Mouse (Mus musculus) cerebellum, adult 9-10 months (tissue): ENCODE measurements around the gene Nrgn.

Source experiments
- DNase-seq: peaks from one replicate; pipeline ENCODE4 v3.0.0; 2022

Nrgn gene

DNA sequence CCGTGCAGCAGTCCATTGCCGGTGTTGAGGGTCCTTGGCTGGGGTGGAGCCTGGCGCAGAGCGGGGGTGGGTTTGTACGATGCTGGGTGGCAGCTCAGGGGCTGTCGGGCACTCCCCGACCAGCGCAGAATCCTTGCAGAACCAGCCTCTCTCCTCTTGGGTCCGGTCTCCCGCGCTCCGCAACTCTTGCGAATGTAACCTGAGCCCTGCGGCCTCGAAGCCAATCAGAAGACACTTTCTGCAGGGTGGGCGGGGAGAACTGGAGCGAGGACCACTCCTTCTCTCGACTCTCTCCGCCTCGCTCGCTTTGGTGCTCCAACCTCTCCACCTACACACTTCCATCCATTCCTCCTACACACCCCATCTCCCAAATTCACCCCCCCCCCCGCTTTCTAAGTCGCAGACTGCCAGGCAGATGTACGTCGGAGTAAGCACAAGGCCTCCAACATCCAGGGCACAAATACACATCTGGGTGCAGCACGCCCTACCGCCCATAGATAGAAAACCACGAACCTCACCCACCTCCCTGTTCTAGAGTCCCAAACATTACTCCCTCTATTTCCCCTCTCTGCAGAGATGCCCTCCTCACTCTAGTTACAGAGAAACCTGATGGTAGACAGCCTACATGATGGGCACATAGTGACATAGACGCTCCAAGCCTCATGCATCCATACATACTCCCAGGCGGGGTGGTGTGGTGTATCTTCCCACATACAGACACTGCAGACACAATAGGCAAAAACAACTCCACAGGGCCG lies at the start of gene Nrgn:
Gene Nrgn (minus strand): TSS at position 369 of the 758 bp plus-strand sequence.
- DNase-seq = no peak

DNA sequence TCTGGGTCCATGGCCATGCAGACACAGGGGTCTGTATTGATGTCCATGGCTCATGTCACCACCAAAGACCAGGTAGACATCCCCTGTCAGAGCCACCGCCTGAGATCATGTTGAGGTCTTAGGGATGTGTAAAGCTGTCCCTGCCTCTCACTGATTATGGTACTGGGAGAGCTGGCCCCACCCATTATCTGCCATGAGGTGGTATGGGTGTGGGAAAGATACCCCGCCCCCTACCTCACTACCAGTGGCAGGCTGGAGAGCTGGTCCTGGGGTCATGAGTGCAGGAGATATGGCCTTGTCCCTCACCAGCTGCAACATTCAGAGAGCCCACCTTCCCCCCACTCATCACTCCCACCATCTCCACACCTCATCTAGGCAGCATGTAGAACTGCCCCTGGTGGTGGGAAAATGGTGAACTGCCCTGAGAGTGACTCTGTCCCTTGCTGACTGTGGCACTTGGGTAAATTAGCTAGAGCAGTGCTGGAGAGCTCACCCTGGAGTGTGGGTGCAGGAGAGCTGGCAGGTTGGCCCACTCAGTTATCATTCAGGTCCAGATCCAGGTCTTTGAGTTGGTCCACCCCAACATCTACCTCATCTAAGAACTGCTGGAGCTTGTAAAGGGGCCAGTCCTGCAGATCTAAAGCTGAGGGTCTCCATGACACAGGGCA lies 48.0 kb upstream of the Nrgn start:
- no peak for DNase-seq

DNA sequence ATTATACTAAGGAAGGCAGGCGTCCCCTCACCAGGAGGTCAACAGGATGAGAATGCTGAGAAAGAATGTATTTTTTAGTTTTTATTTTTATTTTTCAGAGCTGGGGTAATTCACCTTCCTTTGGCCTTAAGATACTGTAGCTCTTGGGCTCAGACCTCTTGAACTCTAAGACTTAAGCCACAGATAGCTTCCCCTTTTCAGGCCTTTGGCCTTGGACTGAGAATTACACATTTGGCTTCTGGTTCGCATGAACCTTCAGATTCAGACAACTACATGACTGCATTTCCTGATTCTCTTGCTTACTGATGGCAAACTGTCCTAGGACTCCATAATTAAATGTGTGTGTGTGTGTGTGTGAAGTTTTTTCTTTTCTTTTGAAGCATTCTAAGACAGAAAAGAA lies 45.9 kb upstream of the Nrgn start:
- no peak for DNase-seq

DNA sequence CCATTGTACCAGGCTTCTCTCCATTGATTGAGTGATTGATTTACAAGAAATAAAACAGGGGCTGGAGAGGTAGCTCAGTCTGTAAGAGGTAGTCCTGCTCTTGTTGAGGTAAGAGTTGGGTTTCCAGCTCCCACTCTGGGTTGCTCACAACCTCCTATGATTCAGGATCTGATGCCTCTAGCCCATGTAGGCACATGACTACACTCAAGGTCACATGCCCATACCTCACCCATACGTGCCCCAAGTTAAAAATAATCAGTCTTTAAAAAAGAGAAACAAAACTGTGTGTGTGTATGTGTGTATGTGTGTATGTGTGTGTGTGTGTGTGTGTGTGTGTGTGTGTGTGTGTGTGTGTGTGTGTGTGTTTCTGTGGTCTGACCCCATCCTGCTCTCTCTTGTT lies 42.9 kb upstream of the Nrgn start:
- no peak for DNase-seq

DNA sequence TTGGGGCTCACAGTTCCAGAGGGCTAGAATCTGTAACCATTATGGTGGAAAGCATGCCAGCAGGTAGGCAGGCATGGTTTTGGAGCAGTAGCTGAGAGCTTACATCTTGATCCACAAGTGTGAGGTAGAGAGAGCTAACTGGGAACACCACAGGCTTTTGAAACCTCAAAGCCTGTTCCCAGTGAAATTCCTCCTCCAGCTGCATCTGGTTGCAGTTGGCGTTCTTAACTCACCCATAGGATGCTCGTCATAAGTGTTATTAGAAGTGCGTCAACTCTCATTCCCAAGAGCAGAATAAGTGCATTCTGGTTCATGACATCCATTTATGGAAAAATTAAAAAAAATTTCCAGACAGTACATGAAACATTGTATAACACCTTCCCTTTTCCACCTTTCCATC lies 41.0 kb upstream of the Nrgn start:
- DNase-seq = no peak

DNA sequence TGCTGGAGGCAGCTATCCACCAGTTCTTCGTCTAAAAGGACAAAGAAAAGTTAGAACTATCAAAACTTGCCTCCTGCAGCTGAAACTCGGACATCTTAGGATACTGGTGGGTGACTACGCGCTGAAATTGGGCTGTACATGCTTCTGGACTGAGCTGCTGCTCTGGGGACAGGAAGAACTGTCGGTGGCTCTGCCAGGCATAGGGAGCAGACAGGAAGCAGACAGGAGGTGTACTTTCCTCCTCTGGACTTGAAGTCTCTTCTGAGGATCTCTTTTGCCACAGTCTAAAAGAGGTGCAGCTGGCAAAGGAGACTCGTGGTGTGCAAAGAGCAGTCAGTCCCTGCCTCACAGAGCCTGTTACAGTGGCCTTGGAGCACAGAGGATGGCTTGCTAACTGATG lies 39.9 kb upstream of the Nrgn start:
- DNase-seq = no peak

DNA sequence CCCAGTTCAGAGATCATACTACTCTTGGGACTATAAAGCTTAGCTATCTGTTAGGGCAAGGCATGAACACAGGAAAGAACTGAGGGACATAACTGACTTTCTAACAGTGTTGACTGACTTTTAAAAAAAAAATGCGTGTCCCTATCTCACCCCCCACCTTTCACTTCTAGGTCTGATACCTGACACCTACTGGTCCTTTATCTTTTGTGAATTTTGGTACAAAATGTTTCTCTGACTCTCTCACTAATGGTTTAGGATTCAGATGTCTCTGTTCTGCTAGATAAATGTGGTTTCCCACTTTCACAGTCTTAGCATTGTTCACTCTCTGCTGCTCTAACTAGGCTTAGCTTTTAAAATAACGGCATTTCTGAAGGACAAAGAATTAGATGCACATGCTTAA lies 39.3 kb upstream of the Nrgn start:
- no peak for DNase-seq

DNA sequence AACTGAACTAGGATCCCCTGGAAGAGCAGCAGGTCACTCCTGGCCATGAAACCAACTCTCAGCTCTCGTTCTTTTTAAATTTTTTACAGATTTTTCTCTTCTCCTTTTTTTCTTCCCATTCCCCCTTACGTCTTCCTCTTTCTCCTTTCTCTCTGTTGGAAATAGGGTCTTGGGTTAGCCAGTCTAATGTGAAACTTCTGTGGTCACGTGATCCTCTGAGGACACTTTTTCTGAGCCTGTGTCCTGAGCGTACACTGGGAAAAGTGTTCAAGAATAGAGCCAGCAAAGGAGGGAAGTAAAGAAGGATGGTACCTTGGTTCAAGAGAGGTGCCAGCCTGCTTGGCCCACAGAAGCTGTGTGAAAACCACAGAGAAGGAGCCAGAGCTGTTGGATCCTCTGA lies 37.7 kb upstream of the Nrgn start:
- no peak for DNase-seq

DNA sequence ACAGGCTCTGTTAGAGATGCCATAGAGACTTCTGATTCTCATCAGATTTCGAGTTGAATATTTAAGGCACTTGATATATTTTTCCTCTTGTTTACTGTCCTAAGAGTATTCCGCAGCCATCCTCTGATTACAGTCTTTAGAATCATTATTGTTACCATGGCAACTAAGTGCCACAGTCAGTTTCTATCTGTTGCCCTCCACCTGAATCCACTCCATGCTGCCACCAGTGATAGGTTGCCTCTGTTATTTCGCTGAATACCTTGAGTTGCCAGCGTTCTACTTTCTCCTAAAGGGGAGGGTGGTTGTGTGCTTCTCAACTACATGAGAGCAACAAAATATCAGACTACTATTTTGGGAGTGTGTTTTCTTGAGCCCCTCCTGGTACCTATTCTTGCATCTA lies 34.0 kb upstream of the Nrgn start:
- no peak for DNase-seq

DNA sequence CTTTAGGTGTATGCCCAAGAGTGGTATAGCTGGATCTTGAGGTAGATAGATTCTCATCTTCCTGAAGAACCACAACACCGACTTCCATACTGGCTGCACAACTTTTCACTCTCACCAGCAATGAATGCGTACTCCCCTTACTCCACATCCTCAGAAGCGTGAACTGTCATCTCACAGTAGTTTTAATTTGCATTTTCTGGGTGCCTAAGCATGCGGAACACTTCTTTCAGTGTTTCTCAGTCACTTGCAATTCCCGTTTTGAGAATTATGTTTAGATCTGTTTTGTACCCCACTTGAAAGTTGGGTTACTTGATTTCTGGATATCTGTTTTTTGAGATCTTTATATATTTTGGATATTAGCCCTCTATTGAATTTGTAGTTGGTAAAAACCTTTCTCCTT lies 30.9 kb upstream of the Nrgn start:
- no peak for DNase-seq

DNA sequence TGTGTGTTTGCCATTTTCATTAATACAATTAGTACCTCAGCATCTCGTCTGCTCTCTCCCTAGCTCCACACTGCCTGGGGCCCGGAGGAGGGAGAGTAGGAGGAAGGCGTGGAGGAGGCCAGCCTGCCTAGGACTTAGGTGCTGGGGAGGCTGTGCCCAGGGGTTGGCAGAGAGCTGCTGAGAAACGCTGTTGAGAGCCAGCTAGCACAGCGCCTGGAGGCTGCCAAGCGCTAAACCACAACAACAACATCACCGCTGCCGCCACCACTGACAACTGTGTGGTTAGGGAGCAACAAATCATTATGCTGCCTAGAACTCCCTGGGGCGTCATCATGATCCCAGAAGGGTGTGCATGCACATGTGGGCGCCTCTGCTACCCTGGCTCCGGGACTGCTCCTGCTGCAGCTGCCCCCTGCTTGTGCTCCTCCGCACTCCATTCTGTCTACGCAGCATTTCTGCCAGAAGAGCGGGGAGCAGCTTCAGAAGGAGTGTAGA lies 23.8 kb upstream of the Nrgn start:
- no peak for DNase-seq

DNA sequence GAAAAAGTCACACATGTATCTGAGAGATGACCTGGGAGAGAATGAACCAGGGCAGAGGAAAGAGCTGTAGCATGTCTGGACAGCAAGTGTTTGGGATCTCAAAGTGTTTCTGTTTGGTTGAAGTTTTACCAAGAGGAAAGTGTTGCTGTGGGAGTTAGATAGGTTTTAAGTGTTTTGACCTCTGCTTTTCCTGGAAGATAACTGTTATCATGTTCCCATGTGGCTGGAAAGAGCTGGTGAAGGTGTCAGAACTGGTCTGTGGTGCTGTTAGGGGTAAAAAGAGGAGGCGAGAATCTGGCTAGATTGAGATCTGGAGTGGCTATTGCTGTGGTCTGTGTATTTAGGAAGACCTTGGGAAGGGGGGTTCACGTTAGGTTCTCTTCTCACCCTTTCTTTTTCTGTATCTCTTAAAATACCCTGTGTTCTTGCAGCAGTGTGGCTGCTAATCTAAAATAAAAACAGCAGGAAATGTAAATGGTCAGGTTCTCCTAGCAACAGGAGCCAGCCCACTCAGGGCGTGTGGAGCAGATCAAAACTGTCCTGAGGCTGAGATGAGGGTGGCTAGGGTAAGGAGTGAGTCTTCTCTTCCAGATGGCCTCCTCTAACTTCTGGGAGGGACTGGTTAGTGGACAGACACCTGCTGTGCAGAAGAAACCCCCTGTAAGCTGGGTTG lies 19.6 kb upstream of the Nrgn start:
- DNase-seq = no peak

DNA sequence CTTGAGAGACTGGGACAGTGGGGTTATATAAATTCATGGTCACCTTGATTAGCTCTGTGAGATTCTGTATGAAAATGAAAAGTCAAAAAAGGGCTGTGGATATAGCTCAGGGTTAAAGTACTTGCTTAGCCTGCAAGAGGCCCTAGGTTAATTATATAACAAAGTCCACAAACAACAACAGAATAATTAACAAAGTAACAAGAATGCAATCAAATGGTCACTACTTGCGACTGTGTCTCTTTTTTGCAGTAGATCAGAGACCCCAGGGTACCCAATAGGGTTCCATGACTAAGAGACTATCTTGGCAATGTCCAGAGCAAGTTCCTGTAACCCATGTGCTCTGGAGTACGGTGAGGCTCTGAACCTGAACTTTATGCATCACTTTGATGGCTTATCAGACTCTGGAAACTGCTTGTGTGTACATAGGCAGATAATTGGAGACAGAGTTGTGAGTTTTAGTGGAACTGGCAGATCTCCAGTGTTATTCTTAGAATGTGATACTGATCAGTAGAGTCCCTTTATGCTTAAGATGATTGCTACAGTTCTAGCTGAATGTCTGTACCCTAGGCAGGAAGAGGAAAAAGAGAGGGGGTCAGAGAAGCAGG lies 16.6 kb upstream of the Nrgn start:
- no peak for DNase-seq

DNA sequence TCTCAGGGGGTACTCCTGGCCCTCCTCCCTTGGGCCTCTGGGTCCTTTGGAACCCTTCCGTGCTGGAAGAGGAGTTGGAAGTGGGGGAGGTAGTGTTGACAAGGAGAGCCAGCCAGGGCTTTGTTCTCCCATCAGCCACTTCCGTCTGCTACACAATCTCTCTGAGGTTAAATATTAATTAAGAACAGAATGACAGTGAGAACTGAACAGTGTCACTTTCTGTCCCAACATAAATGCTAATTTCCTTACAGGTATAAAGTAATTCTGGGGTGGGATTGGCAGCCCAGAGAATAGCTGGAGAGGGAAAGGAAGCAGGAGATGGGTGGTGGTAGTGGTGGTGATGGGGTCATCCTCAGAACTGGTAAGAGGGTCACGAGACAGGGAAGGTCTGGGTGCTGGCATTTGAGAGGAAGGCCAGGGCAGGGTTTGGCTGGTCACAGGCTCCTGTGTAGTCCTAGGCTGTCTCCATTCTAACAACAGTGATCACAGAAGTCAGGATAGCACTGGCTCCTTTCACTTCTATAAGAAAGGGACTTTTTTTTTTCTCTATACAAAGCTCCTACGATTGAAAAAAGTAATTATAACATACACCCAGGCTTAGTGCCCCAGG lies 16.0 kb upstream of the Nrgn start:
- no peak for DNase-seq

DNA sequence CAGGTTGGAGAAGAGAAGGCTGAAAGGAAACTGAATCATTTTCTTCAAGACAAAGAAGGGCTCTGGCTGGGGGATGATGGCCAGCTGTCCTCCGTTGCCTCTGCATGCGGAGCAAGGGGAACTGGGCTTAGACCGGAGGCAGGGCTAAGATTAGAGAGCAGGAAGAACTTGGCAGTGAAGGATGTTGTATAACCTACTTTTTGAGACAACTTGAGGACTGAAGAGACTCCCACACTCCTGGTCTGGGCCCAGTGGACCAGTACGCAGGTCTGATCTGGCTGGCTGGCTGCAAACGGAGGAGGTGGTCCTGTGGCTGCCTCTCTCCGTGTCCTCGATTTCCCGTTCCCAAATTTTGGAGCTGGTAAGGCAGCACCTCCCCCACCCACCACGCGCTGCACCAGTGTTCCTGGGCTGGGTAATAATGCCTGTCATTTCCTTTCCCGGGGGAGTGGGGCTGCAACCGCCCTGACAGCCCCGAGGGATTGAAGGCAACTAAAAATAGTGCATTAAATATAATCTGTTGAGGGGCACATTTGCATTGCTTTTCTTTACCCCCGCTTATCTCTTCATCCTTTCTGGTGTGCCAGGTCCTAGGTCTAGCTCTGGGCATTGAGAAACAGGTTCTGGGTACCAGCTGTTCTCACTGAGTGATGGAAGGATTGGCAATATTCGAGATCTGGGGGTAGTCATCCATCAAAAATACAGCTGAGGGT lies 15.3 kb upstream of the Nrgn start:
- no peak for DNase-seq

DNA sequence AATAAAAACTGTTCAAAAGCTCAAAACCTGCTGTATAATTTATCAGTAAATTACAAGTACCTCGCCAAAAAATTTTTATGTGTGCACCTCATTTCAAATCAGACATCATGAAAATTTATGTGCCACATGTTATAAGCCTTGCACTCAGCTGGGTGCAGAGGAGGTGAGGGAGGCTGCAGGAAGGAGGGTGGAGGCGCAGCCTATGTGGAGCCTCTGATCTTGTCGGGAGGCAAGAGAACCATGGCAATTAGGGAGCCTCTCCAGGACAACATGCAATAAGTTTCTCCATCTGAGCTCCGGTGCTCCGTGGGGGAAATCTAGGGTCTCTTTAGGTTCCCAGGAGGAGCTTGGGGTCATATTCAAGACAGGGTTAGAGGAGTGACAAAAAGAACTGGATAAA lies 14.8 kb upstream of the Nrgn start:
- DNase-seq = no peak

DNA sequence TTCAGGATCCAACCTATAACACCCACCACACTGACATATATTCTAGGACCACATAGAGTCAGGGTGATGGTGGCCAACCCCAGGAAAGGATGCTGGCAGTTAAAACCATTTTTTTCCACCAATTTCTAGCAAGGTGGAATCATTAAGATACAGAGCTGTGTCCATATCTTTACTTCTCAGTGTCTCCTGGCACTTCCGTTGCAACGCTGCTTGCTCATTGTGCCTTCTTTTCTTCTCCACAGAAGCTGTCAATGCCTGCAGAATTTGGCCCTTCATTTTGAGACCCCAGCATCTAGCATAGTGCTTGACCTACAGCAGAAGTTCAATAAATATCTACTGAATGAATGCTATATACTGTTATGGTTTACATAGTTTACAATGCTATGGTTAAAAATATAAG lies 14.3 kb upstream of the Nrgn start:
- no peak for DNase-seq

DNA sequence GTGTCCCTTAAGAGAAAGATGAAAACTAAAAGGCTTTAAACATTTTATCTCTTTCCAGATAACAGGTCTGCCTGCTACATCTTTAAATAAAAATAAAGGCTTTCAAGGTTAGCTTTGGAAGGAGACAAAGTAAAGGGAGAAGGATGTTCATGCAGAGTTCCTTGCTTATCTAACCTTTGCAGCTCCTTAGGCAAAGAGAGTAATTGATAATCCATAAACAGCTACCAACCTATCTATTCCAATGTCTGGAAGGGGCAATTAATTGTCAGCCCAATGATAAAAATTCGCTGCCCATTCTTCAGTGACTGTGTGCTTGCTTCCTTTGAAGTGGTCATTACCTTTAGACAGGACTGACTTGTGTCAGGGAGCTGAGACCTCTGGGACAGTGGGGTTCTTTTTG lies 11.1 kb upstream of the Nrgn start:
- DNase-seq = no peak

DNA sequence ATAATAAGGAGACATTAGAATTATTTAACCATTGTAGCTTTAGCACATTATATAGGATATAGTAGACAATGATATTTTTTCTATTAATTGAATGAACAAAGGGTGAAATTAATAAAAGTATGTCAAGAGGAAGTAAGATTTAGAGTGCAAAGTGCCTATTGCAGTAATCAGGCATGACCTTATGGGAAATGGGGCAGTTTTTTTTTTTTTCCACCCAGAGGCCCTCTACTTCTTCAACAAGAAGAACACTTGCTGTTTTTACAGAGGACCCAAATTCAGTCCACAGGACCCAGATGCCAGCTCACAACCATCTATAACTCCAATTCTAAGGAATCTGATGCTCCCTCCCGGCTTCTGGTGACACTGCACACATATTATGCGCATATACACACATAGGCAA lies 7.9 kb upstream of the Nrgn start:
- DNase-seq = no peak

DNA sequence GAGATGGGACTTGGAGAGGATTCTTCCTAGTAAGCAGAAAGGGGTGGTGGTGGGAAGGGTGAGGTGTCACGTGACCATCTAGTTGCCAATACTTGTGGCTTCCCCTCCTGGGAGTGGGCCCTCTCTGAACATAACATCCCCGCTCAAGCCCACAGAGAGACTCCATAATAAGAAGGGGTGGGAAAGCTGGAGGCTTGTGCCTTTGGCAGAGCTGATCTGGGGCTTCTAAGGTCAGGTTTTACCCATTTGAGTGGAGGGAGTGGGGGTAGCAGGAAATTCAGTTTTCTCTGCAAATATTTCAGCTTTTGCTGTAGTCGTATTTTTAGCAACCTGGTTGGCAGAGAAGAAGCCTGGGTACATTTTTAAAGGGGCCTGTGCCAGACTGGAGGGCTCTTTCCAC lies 3.7 kb upstream of the Nrgn start:
- DNase-seq = no peak

DNA sequence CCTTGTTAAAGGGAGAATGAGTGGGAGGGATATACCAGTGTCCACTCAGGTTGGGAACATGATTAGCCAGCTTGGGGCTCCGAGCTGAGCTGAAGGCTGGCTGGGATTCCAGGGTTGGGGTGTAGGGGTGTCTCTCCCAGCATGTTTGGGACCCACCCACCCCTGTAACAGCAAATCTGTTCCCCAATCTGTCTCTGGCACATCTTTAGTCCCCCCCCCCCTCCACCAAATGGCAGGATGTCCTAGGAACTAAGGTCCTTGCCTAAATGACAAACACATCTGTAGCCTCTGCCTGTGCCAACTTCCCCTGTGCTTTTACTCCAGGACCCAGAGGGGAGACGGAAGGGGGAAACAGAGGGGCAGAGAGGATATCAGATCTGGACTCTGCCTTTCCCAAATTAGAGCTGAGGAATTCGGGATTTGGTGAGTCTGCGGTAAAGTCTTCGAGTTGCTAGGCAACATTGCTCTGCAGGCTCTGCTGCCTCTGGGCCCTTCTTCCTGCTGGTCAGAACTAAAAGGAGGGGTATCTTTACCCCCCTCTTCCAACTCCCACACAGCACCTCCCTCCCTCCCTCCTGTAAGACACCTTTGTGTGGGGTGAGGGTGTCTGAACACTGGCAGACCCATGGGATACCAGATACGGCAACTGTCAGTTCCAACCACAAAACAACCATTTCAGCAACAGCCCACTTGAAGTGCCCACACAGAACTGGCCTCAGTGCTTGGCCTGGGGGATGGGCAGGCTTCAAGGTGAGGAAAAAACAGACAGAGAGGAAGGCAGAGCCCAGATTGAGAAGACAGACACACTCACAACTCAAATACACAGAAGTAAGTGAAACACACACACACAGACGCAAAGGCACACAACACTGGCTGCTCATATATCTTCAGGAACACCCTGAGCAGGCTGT lies 2.4 kb upstream of the Nrgn start, which contains the start of gene Siae:
Gene Siae (plus strand): TSS at position 861 of the 911 bp plus-strand sequence.
- DNase-seq = no peak
